Mouse (Mus musculus) lung, adult 2 months (tissue): ENCODE measurements around the gene Foxd1. TPM values are rescaled to one million over a fixed set of nuclear protein-coding genes. Genes with fewer than 3 reads are reported as not detected.
A peak's percentile ranks its signal among the peaks of the same experiment; 100 is the strongest.

Experiments
- DNase-seq: peaks from one replicate; pipeline ENCODE4 v3.0.0; 2022
- H3K4me1 ChIP-seq: fragments of 200-500 bp; 2 replicates; pipeline ENCODE4 v1.6.1; 2011; ENCODE audit warnings: low read length; ENCODE audit not compliant: control insufficient read depth, insufficient read depth
- H3K4me3 ChIP-seq: fragments of 200-500 bp; replicated peaks from 2 replicates; pipeline ENCODE3; 2011; ENCODE audit warnings: low read depth, mild to moderate bottlenecking, control low read depth, low read length; ENCODE audit errors: extremely low read depth
- CTCF ChIP-seq: fragments of 200-500 bp; IDR thresholded peaks from 2 replicates; pipeline ENCODE4 v1.5.1; 2011; ENCODE audit warnings: mild to moderate bottlenecking, low read length, control low read depth; ENCODE audit not compliant: insufficient read depth
- POLR2A ChIP-seq: fragments of 200-500 bp; IDR thresholded peaks from 2 replicates; pipeline ENCODE4 v1.6.1; 2011; ENCODE audit warnings: low read depth, mild to moderate bottlenecking, control low read depth, low read length, borderline replicate concordance; ENCODE audit errors: extremely low read depth
- WGBS: fragments of 180-500 bp; shearing (Covaris S2); methylation state at CpG from one replicate; pipeline ENCODE4 v1.1.7; 2018; 5-methylcytosine and 5-hydroxymethylcytosine counted together
- polyA plus RNA-seq: library from polyadenylated mRNA; depleted of rRNA; stranded (reverse); fragments of >200 nt; gene quantifications from 2 replicates; pipeline ENCODE4 v1.2.3, GENCODE M21; 2012; rRNA removed

Foxd1 gene
- 0.12 and 0.18 TPM in 2 replicates for polyA plus RNA-seq

DNA sequence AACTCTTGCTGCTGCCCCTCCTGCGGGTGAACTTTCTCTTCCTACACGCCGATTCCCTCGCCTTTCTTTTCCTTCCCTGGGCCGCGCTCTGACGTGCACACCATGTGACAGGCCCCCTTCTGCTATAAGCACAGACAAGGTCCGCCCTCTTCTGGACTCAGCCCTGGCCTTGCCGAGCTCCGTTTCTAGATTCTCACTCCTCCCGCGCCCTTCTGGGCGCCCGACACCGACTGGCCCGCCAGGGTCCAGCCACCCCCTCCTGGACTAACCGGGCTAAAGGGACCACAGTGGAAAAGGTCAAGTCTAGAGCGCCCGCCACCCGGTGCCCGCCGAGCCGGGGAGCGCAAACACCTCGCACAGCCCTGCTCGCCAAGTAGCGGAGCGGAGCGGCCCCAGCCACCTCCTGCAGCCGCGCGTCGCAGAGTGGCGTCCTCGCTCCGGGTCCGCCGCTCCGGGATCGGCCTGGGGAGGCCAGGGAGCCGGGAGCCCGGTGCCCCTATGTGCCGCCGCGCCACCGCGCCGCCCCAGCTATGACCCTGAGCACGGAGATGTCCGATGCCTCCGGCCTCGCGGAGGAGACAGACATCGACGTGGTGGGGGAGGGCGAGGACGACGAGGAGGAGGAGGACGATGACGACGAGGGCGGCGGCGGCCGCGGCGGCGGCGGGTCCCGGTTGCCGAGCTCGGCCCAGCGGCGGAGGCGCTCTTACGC is at the start of gene Foxd1:
Gene Foxd1 (plus strand): TSS at position 153 of the 712 bp plus-strand sequence.
- Histone ChIP-seq H3K4me3 (peak within 1 kb of the TSS; percentile 21), H3K4me1 (peaks cover 10% of the 10 kb centered on the region; the same call in 1 of the 2 replicates)
- no peak for TF ChIP-seq POLR2A
- no peak for TF ChIP-seq CTCF
- peak; percentile 24 for DNase-seq
- WGBS: under 1% methylated on average over 72 of the region's 76 CpGs

- Histone ChIP-seq H3K4me1 (peaks cover 4% of the 10 kb centered on the region; the same call in 1 of the 2 replicates), H3K4me3 (no peak overlapping the region)
- 95% methylated on average over 9 of the region's 9 CpGs for WGBS
- no peak for DNase-seq
- no peak for TF ChIP-seq CTCF
- no peak for TF ChIP-seq POLR2A
Observed at GRCm38 (mm10) chr13:98305257-98305656, 48.8 kb upstream of the Foxd1 start.

GRCm38 (mm10) chr13:98306393-98306792 is 47.6 kb upstream of the Foxd1 start:
- TF ChIP-seq POLR2A (no peak), CTCF (no peak)
- no peak for DNase-seq
- H3K4me3 ChIP-seq: no peak overlapping the region
- H3K4me1 ChIP-seq: peaks cover 4% of the 10 kb centered on the region; the same call in 1 of the 2 replicates
- WGBS: 33% methylated on average over 5 of the region's 5 CpGs

DNA sequence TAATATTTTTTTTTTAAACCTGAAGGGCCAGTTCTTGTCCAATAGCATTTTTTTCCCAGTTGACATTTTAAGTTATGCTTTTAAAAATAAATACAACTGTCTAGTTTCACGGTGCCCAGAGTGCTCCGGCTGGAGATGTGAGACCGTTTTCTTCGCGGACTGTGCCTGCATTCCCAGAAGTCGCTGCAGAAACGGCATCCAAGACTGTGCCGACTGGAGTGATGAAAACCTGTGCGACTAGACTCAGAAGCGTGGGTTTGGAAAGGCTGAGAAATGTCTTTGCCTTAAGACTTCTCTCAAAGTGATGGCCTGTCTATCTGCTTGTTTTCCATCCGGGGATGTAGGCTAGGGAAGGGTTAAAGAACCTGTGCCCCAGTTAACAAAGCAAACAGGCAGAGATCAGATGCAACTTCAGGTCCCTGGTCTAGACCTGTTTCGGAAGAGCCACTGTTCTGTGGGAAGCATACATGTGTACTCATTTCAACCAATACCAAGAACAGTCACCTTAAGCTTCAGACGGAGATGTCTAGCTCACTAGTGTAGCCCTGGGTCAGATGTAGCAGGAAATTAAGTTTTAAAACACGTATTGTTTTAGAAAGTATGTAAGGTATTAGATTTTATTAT is 47.1 kb upstream of the Foxd1 start:
- no peak for DNase-seq
- H3K4me3 ChIP-seq: no peak overlapping the region
- TF ChIP-seq POLR2A (no peak), CTCF (no peak)
- H3K4me1 ChIP-seq: peaks cover 4% of the 10 kb centered on the region; the same call in 1 of the 2 replicates
- WGBS: 32% methylated on average over 14 of the region's 14 CpGs

GRCm38 (mm10) chr13:98308004-98308403 is 46.0 kb upstream of the Foxd1 start:
- Histone ChIP-seq H3K4me3 (no peak overlapping the region), H3K4me1 (peaks cover 4% of the 10 kb centered on the region; the same call in 1 of the 2 replicates)
- no peak for DNase-seq
- TF ChIP-seq CTCF (no peak), POLR2A (no peak)
- 83% methylated on average over 5 of the region's 5 CpGs for WGBS

GRCm38 (mm10) chr13:98308724-98309123 is 45.3 kb upstream of the Foxd1 start:
- DNase-seq: no peak
- WGBS: 72% methylated on average over 4 of the region's 4 CpGs
- Histone ChIP-seq H3K4me3 (no peak overlapping the region), H3K4me1 (peaks cover 9% of the 10 kb centered on the region)
- TF ChIP-seq POLR2A: no peak
- TF ChIP-seq CTCF: no peak

- Histone ChIP-seq H3K4me1 (peaks cover 21% of the 10 kb centered on the region), H3K4me3 (no peak overlapping the region)
- TF ChIP-seq CTCF (no peak), POLR2A (no peak)
- no peak for DNase-seq
- WGBS: 90% methylated on average over 5 of the region's 5 CpGs
Observed at GRCm38 (mm10) chr13:98311597-98311996, 42.4 kb upstream of the Foxd1 start.

GRCm38 (mm10) chr13:98313631-98314030 is 40.4 kb upstream of the Foxd1 start:
- H3K4me1 ChIP-seq: peaks cover 20% of the 10 kb centered on the region
- DNase-seq: no peak
- TF ChIP-seq POLR2A (no peak), CTCF (no peak)
- H3K4me3 ChIP-seq: no peak overlapping the region
- WGBS: 51% methylated on average over 7 of the region's 7 CpGs

GRCm38 (mm10) chr13:98315124-98315523 is 38.9 kb upstream of the Foxd1 start:
- Histone ChIP-seq H3K4me3 (peak overlapping the region; percentile 34), H3K4me1 (peaks cover 20% of the 10 kb centered on the region)
- TF ChIP-seq POLR2A (no peak), CTCF (no peak)
- DNase-seq: no peak
- WGBS: 39% methylated on average over 4 of the region's 4 CpGs

DNA sequence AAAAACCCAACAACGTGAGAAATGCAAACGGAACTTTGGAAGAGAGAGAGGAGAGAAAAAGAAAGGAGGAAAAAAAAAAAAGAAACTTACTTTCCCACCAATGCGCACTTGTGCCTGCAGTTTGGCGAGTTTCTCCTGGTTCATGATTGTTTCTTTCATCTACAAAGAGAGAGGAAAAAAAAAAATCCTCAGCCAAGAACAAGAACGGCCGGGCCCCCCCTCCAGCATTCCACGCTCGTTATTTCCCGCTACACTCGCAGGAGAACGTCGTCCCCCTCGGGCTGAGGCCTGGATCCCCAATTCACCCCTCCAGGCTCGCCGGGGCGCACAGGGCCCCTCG is 37.9 kb upstream of the Foxd1 start:
- no peak for DNase-seq
- peaks cover 20% of the 10 kb centered on the region for H3K4me1 ChIP-seq
- TF ChIP-seq POLR2A: no peak
- WGBS: under 1% methylated on average over 17 of the region's 17 CpGs
- H3K4me3 ChIP-seq: peak overlapping the region; percentile 94
